Mouse (Mus musculus) thymus, postnatal 14 days (tissue): Measurements from ENCODE around the gene Syngr1.
A peak's percentile ranks its signal among the peaks of the same experiment; 100 is the strongest.

Experiments used
- DNase-seq: peaks from one replicate; pipeline ENCODE4 v3.0.0; 2021

Gene Syngr1

GRCm38 (mm10) chr15:80092599-80092998 lies 1.5 kb downstream of the Syngr1 start:
- no peak for DNase-seq

GRCm38 (mm10) chr15:80094201-80094600 lies 3.1 kb downstream of the Syngr1 start:
- no peak for DNase-seq

- no peak for DNase-seq
These were observed 4.5 kb downstream of the Syngr1 start for GRCm38 (mm10) chr15:80095596-80095995.

- DNase-seq, result no peak
These were observed 5.3 kb downstream of the Syngr1 start for GRCm38 (mm10) chr15:80096406-80096805.

- peak; percentile 66 for DNase-seq
These were observed 6.1 kb downstream of the Syngr1 start for GRCm38 (mm10) chr15:80096946-80097881.

- no peak for DNase-seq
These were observed 6.9 kb downstream of the Syngr1 start for GRCm38 (mm10) chr15:80097999-80098461.

GRCm38 (mm10) chr15:80098809-80099208 lies 7.7 kb downstream of the Syngr1 start:
- DNase-seq, result no peak

- no peak for DNase-seq
These were observed 8.3 kb downstream of the Syngr1 start for GRCm38 (mm10) chr15:80099477-80099876.

GRCm38 (mm10) chr15:80100196-80100595 lies 9.1 kb downstream of the Syngr1 start:
- no peak for DNase-seq

GRCm38 (mm10) chr15:80100871-80101270 lies 9.7 kb downstream of the Syngr1 start:
- DNase-seq, result no peak

- DNase-seq, result no peak
These were observed 10.4 kb downstream of the Syngr1 start for GRCm38 (mm10) chr15:80101503-80101902.

GRCm38 (mm10) chr15:80102495-80102894 lies 11.4 kb downstream of the Syngr1 start:
- DNase-seq, result no peak

- DNase-seq, result no peak
These were observed 14.6 kb downstream of the Syngr1 start for GRCm38 (mm10) chr15:80105490-80106410.

- DNase-seq, result no peak
These were observed 16.0 kb downstream of the Syngr1 start for GRCm38 (mm10) chr15:80107143-80107542.

GRCm38 (mm10) chr15:80107575-80107974 lies 16.4 kb downstream of the Syngr1 start:
- no peak for DNase-seq

GRCm38 (mm10) chr15:80111436-80111835 lies 20.3 kb downstream of the Syngr1 start:
- DNase-seq, result no peak

GRCm38 (mm10) chr15:80112499-80112898 lies 21.4 kb downstream of the Syngr1 start:
- no peak for DNase-seq

- no peak for DNase-seq
These were observed 23.3 kb downstream of the Syngr1 start for GRCm38 (mm10) chr15:80114414-80114813.

GRCm38 (mm10) chr15:80115256-80115655 lies 24.1 kb downstream of the Syngr1 start:
- no peak for DNase-seq

- DNase-seq, result no peak
These were observed 25.0 kb downstream of the Syngr1 start for GRCm38 (mm10) chr15:80115866-80116794.

- DNase-seq, result no peak
These were observed 26.0 kb downstream of the Syngr1 start for GRCm38 (mm10) chr15:80117154-80117553.

GRCm38 (mm10) chr15:80119076-80119475 lies 27.9 kb downstream of the Syngr1 start:
- no peak for DNase-seq
